Mouse (Mus musculus) cerebellum, adult 2 months (tissue): ENCODE measurements around the gene Traf5. TPM values are rescaled to one million over a fixed set of nuclear protein-coding genes. Genes with fewer than 3 reads are reported as not detected.
A peak's percentile ranks its signal among the peaks of the same experiment; 100 is the strongest.

ENCODE experiments used
- DNase-seq, 2 experiments: peaks; one replicate each; pipeline ENCODE4 v3.0.0; 2021
- H3K27ac ChIP-seq: fragments of 200-500 bp; 2 replicates; pipeline ENCODE4 v1.5.1; 2012; ENCODE audit warnings: low read length, control low read depth, inconsistent platforms; ENCODE audit not compliant: insufficient read depth
- H3K27me3 ChIP-seq: fragments of 200-500 bp; 2 replicates; pipeline ENCODE4 v1.6.1; 2012; ENCODE audit warnings: inconsistent platforms, mild to moderate bottlenecking, low read length, moderate library complexity; ENCODE audit not compliant: control insufficient read depth, insufficient read depth
- H3K4me1 ChIP-seq: fragments of 200-500 bp; 2 replicates; pipeline ENCODE4 v1.6.1; 2011; ENCODE audit warnings: low read length; ENCODE audit not compliant: control insufficient read depth, insufficient read depth
- H3K4me3 ChIP-seq: fragments of 200-500 bp; replicated peaks from 2 replicates; pipeline ENCODE3; 2011; ENCODE audit warnings: mild to moderate bottlenecking, low read depth, low read length, control low read depth; ENCODE audit not compliant: insufficient read depth
- CTCF ChIP-seq: fragments of 200-500 bp; IDR thresholded peaks from 2 replicates; pipeline ENCODE4 v1.5.1; 2011; ENCODE audit warnings: low read depth, mild to moderate bottlenecking, control low read depth, low read length, moderate library complexity, borderline replicate concordance; ENCODE audit not compliant: insufficient read depth
- POLR2A ChIP-seq: fragments of 200-500 bp; IDR thresholded peaks from 2 replicates; pipeline ENCODE4 v1.6.1; 2011; ENCODE audit warnings: low read length, control low read depth, borderline replicate concordance; ENCODE audit not compliant: insufficient read depth
- WGBS: fragments of 180-500 bp; shearing (Covaris S2); methylation state at CpG from one replicate; pipeline ENCODE4 v1.1.7; 2018; 5-methylcytosine and 5-hydroxymethylcytosine counted together
- polyA plus RNA-seq: library from polyadenylated mRNA; depleted of rRNA; stranded (reverse); fragments of >200 nt; gene quantifications from 2 replicates; pipeline ENCODE4 v1.2.3, GENCODE M21; 2012

Gene Traf5
- polyA plus RNA-seq, 1 experiment: 3.6 TPM

- no peak for TF ChIP-seq POLR2A
- no peak for TF ChIP-seq CTCF
- no peak overlapping the region for H3K27ac ChIP-seq
- no peak for DNase-seq
- 95% methylated on average over 8 of the region's 8 CpGs for WGBS
- H3K4me3 ChIP-seq: no peak overlapping the region
- H3K4me1 ChIP-seq: 0 out of 2 replicates have a peak, but pooled peaks cover 2% of the 10 kb centered on the region
- H3K27me3 ChIP-seq: no peaks in the 10 kb centered on the region
Measured at GRCm38 (mm10) chr1:192128343-192128742, 36.0 kb upstream of the Traf5 start.

- no peak for DNase-seq
- Histone ChIP-seq H3K4me3 (no peak overlapping the region), H3K27ac (no peak overlapping the region), H3K27me3 (no peaks in the 10 kb centered on the region), H3K4me1 (0 out of 2 replicates have a peak, but pooled peaks cover 2% of the 10 kb centered on the region)
- TF ChIP-seq POLR2A (no peak), CTCF (no peak)
- 64% methylated on average over 6 of the region's 6 CpGs for WGBS
Measured at GRCm38 (mm10) chr1:192125761-192126160, 33.4 kb upstream of the Traf5 start.

GRCm38 (mm10) chr1:192116262-192116661 is 23.9 kb upstream of the Traf5 start:
- Histone ChIP-seq H3K4me1 (no peaks in the 10 kb centered on the region), H3K4me3 (no peak overlapping the region), H3K27ac (no peak overlapping the region), H3K27me3 (no peaks in the 10 kb centered on the region)
- WGBS: 78% methylated on average over 6 of the region's 6 CpGs
- DNase-seq: no peak
- no peak for TF ChIP-seq CTCF
- TF ChIP-seq POLR2A: no peak

- TF ChIP-seq POLR2A (no peak), CTCF (no peak)
- WGBS: 92% methylated on average over 1 of the region's 1 CpGs
- Histone ChIP-seq H3K4me1 (no peaks in the 10 kb centered on the region), H3K4me3 (no peak overlapping the region), H3K27me3 (no peaks in the 10 kb centered on the region), H3K27ac (no peak overlapping the region)
- no peak for DNase-seq
Measured at GRCm38 (mm10) chr1:192115378-192115777, 23.0 kb upstream of the Traf5 start.

- TF ChIP-seq CTCF (no peak), POLR2A (no peak)
- Histone ChIP-seq H3K27ac (no peak overlapping the region), H3K27me3 (no peaks in the 10 kb centered on the region), H3K4me1 (no peaks in the 10 kb centered on the region), H3K4me3 (no peak overlapping the region)
- peak in 1 of 2 experiments; percentile 41 for DNase-seq
- 53% methylated on average over 6 of the region's 6 CpGs for WGBS
Measured at GRCm38 (mm10) chr1:192109169-192109568, 16.8 kb upstream of the Traf5 start.

- no peaks in the 10 kb centered on the region for H3K27me3 ChIP-seq
- H3K27ac ChIP-seq: no peak overlapping the region
- no peak overlapping the region for H3K4me3 ChIP-seq
- peak; percentile 69 for TF ChIP-seq CTCF
- TF ChIP-seq POLR2A: no peak
- peak; percentile 29 to 41 for DNase-seq
- 7% methylated on average over 2 of the region's 2 CpGs for WGBS
- H3K4me1 ChIP-seq: no peaks in the 10 kb centered on the region
Measured at GRCm38 (mm10) chr1:192107352-192107751, 15.0 kb upstream of the Traf5 start.

- no peaks in the 10 kb centered on the region for H3K27me3 ChIP-seq
- no peak for DNase-seq
- TF ChIP-seq CTCF: no peak
- TF ChIP-seq POLR2A: no peak
- WGBS: 87% methylated on average over 4 of the region's 4 CpGs
- H3K4me1 ChIP-seq: no peaks in the 10 kb centered on the region
- H3K4me3 ChIP-seq: no peak overlapping the region
- no peak overlapping the region for H3K27ac ChIP-seq
Measured at GRCm38 (mm10) chr1:192105902-192106389, 13.6 kb upstream of the Traf5 start.

- Histone ChIP-seq H3K4me3 (no peak overlapping the region), H3K27me3 (no peaks in the 10 kb centered on the region), H3K4me1 (no peaks in the 10 kb centered on the region), H3K27ac (no peak overlapping the region)
- no peak for TF ChIP-seq CTCF
- no peak for TF ChIP-seq POLR2A
- 97% methylated on average over 9 of the region's 9 CpGs for WGBS
- no peak for DNase-seq
Measured at GRCm38 (mm10) chr1:192104021-192104420, 11.7 kb upstream of the Traf5 start.

GRCm38 (mm10) chr1:192103176-192103575 is 10.8 kb upstream of the Traf5 start:
- DNase-seq: no peak
- no peaks in the 10 kb centered on the region for H3K27me3 ChIP-seq
- TF ChIP-seq CTCF: no peak
- no peak for TF ChIP-seq POLR2A
- H3K27ac ChIP-seq: no peak overlapping the region
- no peaks in the 10 kb centered on the region for H3K4me1 ChIP-seq
- 83% methylated on average over 6 of the region's 6 CpGs for WGBS
- H3K4me3 ChIP-seq: no peak overlapping the region
